Mouse (Mus musculus) hindbrain, embryonic 12.5 days (tissue): ENCODE results near the gene Gm20388. TPM values are rescaled to one million over a fixed set of nuclear protein-coding genes. Genes with fewer than 3 reads are reported as not detected.

Experiments used
- ATAC-seq: fragments of 200-750 bp; cut with Nextera tagmentation; 2 replicates; pipeline ENCODE4 v1.8.0; 2017; ENCODE audit warnings: moderate TSS enrichment; ENCODE audit not compliant: low FRiP score
- H3K27ac ChIP-seq: fragments of 300-500 bp; sonication (generic); 2 replicates; pipeline ENCODE4 v1.5.1; 2016; ENCODE audit warnings: mild to moderate bottlenecking
- H3K27me3 ChIP-seq: fragments of 300-500 bp; sonication (generic); 2 replicates; pipeline ENCODE4 v1.6.1; 2016; ENCODE audit warnings: mild to moderate bottlenecking
- H3K36me3 ChIP-seq: fragments of 300-500 bp; sonication (generic); 2 replicates; pipeline ENCODE4 v1.6.1; 2016; ENCODE audit warnings: mild to moderate bottlenecking
- H3K4me1 ChIP-seq: fragments of 300-500 bp; sonication (generic); 2 replicates; pipeline ENCODE4 v1.6.1; 2016
- H3K4me2 ChIP-seq: fragments of 300-500 bp; sonication (generic); replicated peaks from 2 replicates; pipeline ENCODE4 v1.6.1; 2016; ENCODE audit warnings: mild to moderate bottlenecking
- H3K4me3 ChIP-seq: fragments of 300-500 bp; sonication (generic); 2 replicates; pipeline ENCODE4 v1.5.1; 2016; ENCODE audit warnings: mild to moderate bottlenecking
- H3K9ac ChIP-seq: fragments of 300-500 bp; sonication (generic); 2 replicates; pipeline ENCODE4 v1.6.1; 2016; ENCODE audit warnings: mild to moderate bottlenecking, moderate library complexity
- H3K9me3 ChIP-seq: fragments of 300-500 bp; sonication (generic); replicated peaks from 2 replicates; pipeline ENCODE4 v1.6.1; 2016; ENCODE audit warnings: mild to moderate bottlenecking
- WGBS: fragments of 180-500 bp; shearing (Covaris S2); methylation state at CpG from one replicate; pipeline ENCODE4 v1.1.7; 2016; 5-methylcytosine and 5-hydroxymethylcytosine counted together
- polyA plus RNA-seq: library from polyadenylated mRNA; unstranded; fragments of >200 nt; fragmentation: Nextera tagmentation; extraction: Ambion mirVana; gene quantifications from 2 replicates; pipeline ENCODE4 v1.2.1, GENCODE M21; 2016

The Gm20388 gene
- polyA plus RNA-seq, 1 experiment from 2014 or later: not detected

DNA sequence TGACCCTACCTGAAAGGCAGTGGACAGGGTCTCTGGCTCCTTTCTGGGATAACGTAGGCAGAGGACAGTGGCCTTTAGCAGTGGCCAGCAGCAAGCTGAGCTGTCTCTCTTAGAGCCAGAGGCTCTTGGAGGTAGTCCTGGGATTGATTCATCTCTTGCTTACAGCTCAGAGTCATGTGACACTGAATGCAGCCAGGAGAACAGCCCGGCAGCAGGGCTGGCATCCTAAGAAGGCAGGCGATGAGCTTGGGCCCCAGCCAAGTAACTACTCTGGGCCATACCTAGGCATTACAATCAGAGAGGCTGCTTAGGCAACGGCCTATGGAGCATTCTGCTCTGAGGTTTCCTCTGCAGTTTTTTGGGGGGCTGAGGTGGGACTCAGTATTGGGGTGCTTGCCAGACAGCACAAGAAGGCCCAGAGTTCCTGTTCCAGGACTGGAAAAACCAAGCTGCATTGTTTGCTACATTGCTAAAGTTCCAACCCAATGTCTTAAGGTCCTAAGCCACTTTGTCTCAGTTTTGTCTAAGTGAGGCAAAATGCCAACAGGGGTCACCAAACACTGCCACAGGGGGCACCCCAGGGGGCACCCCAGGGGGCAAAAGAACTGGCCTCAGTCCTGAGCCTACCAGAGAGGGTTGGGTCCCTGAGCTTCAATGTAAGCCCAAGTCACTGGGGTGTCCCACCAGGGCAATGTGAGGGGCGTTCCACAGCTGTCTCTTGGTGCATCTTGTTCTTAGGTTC is 2437.3 kb downstream of the Gm20388 start:
- Histone ChIP-seq H3K27me3 (peaks cover 51% of the 10 kb centered on the region), H3K9me3 (no peaks in the 10 kb centered on the region), H3K4me2 (no peak overlapping the region), H3K27ac (no peak overlapping the region), H3K4me3 (no peak overlapping the region), H3K36me3 (no peaks in the 10 kb centered on the region), H3K9ac (no peak overlapping the region), H3K4me1 (peaks cover 38% of the 10 kb centered on the region)
- ATAC-seq: no peak
- WGBS: 71% methylated on average over 5 of the region's 5 CpGs

DNA sequence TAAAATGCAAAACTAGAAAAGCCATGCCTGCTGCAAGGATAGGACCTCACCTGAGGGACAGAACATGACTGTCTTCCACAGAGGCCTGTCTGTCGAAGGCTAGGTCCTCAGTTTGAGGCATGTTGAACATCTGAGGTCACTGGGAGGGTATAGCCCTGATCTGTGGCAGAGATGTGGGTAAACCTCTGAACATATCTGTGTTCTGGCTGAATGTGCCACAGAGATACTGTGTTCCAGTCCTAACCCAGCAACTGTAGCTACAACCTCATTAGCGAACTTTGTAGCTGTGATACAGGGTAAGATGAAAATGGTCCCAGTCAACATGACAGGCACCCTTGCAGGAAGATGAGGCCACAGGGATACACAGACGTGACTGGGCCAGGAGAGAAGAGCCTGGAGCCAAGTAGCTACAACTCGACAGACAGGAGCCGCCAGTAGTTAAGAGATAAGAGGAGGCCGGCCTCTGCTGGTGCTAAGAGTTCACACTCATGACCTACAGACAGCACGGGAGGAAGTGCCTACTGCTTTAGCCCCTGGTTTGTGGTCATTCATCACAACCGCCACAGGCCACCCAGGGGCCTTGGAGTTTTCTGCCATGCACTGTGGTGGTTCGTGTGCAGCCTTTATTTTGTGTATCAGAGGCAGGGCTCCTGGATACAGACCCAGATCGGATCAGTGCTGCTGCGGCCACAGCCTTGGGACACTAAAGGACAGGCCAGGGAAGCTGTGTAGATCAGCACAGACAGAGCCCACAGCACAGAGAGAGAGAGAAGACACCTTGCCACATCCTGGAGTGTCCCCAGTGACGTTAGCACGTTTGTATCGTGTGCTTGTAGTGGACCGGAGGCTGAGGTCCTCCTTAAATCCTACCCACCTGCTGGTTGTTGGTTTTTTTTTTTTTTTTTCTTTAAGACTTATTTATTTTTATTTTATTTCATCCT is 2439.0 kb downstream of the Gm20388 start:
- H3K27ac ChIP-seq: no peak overlapping the region
- H3K4me3 ChIP-seq: no peak overlapping the region
- no peak overlapping the region for H3K4me2 ChIP-seq
- peaks cover 36% of the 10 kb centered on the region for H3K27me3 ChIP-seq
- ATAC-seq: no peak
- no peaks in the 10 kb centered on the region for H3K36me3 ChIP-seq
- no peaks in the 10 kb centered on the region for H3K9me3 ChIP-seq
- H3K9ac ChIP-seq: no peak overlapping the region
- H3K4me1 ChIP-seq: peaks cover 21% of the 10 kb centered on the region
- WGBS: 42% methylated on average over 15 of the region's 15 CpGs

DNA sequence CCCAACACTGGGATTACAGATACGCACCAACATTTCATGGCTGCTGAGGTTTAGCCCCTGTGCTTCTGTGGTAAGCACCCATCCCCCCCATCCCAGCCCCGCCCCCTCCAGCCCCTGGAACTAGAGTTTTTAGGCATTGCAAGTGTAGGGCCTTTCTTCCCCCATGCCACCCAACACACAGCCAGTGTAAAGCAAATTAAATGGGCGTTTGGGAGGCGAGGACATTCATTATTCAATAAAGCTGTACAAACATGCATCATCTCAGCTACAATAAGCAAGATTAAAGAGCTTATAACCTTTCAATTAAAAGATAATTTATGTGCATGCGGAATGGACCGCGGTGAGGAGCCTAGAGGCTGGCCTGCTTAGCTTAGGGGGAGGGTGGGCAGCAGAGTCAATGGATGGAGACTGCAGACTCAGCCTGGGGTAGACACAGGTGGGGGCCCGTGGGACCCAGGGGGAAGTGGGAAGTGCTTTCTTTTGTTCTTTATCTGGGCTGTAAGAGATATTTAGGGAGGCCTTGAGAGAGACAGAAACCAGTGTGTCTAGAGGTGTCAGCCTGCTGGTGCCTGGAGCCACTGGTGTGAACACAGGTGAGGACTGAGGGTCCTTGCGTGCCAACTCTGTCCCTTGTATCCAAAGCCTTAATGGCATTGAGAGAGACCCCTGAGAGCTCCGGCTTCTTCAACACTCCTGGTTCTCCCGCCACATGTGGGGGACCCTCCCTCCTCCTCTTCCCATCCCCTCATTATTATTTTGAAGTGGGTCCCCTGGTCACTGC is 2439.9 kb downstream of the Gm20388 start:
- Histone ChIP-seq H3K4me2 (no peak overlapping the region), H3K36me3 (no peaks in the 10 kb centered on the region), H3K9ac (no peak overlapping the region), H3K27me3 (peaks cover 28% of the 10 kb centered on the region), H3K27ac (no peak overlapping the region), H3K4me1 (peaks cover 15% of the 10 kb centered on the region), H3K4me3 (no peak overlapping the region), H3K9me3 (no peaks in the 10 kb centered on the region)
- WGBS: 34% methylated on average over 11 of the region's 11 CpGs
- ATAC-seq: peak; percentile 64

DNA sequence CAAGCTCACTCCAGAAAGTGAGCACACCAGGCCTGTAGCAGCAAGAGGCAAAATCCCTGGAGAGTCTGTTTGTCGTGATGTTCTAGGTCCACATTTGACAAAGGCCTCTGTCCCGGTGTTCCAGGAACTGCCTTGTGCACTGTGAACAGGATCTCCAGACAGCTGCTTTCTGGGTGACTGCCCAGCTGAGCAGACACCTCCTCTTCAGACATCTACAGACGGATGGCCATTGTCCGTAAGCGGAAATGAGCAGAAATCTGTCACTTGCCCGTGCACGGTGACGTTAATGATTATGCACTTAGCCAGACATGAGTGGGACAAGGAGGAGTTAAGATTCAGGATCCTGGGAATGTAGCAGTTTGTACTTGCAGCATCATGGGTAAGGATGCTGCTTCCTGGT is 2443.5 kb downstream of the Gm20388 start:
- Histone ChIP-seq H3K9ac (no peak overlapping the region), H3K4me3 (no peak overlapping the region), H3K27ac (no peak overlapping the region), H3K9me3 (no peaks in the 10 kb centered on the region), H3K27me3 (peaks cover 27% of the 10 kb centered on the region), H3K36me3 (no peaks in the 10 kb centered on the region), H3K4me2 (no peak overlapping the region), H3K4me1 (peaks cover 15% of the 10 kb centered on the region)
- no peak for ATAC-seq
- 84% methylated on average over 8 of the region's 8 CpGs for WGBS

DNA sequence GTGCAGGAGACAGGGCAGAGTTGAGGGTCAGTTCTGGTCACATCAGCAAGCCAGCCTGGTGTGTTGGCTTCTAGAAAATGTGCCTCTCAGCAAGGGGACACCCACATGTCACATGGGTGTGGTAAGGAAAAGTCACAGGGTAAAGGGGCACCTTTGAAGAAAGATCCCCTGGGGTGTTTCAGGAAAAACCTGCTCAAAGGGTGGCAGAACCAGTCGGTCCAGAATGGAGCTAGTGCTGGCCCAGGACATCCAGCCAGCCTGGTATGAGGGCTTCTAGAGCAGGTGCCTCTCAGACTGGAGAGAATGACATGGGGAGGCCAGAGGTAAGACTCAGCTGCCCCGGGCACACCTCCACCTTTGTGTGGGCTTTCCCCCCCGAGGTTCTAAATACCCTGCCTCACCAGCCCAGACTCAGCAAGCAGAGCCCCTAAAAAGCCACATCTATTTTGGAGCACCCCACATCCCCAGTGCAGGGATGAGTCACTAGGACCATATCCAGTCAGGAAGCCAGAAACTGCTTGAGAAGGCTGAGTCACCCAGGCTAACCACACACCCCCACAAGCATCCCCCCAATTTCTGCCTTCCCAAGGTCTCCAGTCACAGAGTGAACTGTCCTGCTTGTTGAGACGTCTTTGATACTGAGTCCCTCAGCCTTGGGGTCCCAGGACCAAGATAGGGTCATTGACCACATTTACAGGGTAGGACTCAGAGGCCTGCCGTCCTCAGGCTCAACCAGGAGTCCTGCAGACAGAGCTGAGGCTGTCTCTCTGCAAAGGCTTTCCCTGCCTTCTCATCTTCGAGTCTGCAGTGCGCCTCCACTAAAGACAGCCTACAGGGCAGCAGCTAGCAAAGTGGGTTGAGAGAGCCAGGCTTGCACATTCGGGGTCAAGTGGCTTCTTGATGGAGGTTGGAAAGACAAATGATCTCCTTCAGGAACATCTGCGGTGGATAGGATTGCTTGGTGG is 2445.3 kb downstream of the Gm20388 start:
- H3K36me3 ChIP-seq: no peaks in the 10 kb centered on the region
- H3K9me3 ChIP-seq: no peaks in the 10 kb centered on the region
- no peak overlapping the region for H3K27ac ChIP-seq
- no peak overlapping the region for H3K4me2 ChIP-seq
- H3K4me1 ChIP-seq: peaks cover 2% of the 10 kb centered on the region
- no peak for ATAC-seq
- no peak overlapping the region for H3K9ac ChIP-seq
- peaks cover 20% of the 10 kb centered on the region for H3K27me3 ChIP-seq
- 73% methylated on average over 9 of the region's 9 CpGs for WGBS
- no peak overlapping the region for H3K4me3 ChIP-seq

DNA sequence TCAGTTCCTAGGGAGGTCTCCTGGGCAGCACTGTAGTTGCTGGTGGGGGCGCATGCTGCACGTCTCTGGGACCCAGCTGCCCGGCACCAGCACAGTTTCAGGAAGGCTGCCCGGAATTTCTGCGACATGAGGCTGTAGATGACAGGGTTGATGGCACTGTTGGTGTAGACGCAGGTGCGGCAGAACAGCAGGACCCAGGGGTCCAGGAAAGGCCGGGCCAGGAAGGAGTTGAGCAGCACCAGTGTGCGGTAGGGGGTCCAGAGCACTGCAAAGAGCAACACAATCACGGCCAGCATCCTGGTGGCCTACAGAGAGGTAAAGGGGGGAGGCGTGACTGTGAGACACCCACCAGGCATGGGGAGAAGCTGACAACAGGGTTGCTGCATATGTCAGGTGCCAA is 2446.6 kb downstream of the Gm20388 start:
- Histone ChIP-seq H3K9me3 (no peaks in the 10 kb centered on the region), H3K4me1 (no peaks in the 10 kb centered on the region), H3K27ac (no peak overlapping the region), H3K36me3 (no peaks in the 10 kb centered on the region), H3K4me3 (no peak overlapping the region), H3K27me3 (peaks cover 27% of the 10 kb centered on the region), H3K4me2 (no peak overlapping the region), H3K9ac (no peak overlapping the region)
- WGBS: 46% methylated on average over 11 of the region's 11 CpGs
- no peak for ATAC-seq

DNA sequence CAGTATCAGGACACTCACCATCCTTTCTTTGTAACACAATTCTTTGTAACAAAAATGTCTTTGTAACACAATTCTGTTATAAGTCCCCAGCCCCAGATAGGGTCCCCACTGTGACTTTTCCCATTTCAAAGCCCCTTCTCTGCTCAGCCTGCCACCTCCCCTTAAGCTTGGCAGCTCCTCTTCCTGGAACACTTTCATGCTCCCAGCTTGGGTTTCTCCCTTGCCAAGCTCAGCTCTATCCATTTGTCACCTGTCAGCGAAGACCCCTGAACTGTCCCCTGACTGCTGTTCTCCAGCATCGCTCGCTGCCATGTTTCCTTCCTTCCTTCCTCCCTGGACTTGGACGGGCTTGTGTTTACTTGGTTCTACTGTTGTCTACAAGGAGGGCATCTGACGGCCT is 2447.0 kb downstream of the Gm20388 start:
- ATAC-seq: no peak
- no peaks in the 10 kb centered on the region for H3K9me3 ChIP-seq
- no peak overlapping the region for H3K4me2 ChIP-seq
- no peaks in the 10 kb centered on the region for H3K4me1 ChIP-seq
- H3K27me3 ChIP-seq: peaks cover 27% of the 10 kb centered on the region
- H3K27ac ChIP-seq: no peak overlapping the region
- no peak overlapping the region for H3K4me3 ChIP-seq
- WGBS: 83% methylated on average over 5 of the region's 5 CpGs
- H3K9ac ChIP-seq: no peak overlapping the region
- no peaks in the 10 kb centered on the region for H3K36me3 ChIP-seq

DNA sequence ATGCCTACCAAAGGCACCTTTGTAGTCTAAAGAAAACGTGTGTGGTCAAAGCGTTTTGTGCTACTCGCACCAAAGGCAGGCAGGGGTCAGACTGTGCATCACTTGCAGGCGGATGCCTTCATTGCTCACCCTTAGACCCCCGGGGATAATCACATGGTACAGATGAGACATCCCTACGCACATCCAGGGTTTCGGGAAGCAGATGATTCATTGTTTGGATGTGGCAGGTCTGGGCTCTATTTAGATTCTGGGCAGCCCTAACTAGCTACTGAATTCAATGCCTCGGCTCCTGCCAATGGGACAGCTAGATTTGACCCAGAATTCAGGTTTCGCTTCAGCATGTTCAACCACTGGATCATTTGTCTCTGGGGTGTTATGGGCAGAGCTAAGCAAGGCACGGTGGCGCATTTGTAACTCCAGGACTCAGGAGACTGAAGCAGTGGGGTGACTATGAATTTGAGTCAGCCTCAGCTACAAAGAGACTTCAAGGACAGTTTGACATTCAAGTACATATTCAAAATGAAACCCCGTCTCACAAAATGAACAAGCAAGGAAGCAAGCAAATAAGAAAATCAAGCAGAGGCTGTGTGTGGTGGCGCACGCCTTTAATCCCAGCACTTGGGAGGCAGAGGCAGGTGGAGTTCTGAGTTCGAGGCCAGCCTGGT is 2448.6 kb downstream of the Gm20388 start:
- Histone ChIP-seq H3K36me3 (no peaks in the 10 kb centered on the region), H3K4me3 (no peak overlapping the region), H3K9ac (no peak overlapping the region), H3K4me1 (no peaks in the 10 kb centered on the region), H3K27me3 (peaks cover 39% of the 10 kb centered on the region), H3K27ac (no peak overlapping the region), H3K9me3 (no peaks in the 10 kb centered on the region), H3K4me2 (no peak overlapping the region)
- WGBS: 78% methylated on average over 15 of the region's 15 CpGs
- no peak for ATAC-seq

DNA sequence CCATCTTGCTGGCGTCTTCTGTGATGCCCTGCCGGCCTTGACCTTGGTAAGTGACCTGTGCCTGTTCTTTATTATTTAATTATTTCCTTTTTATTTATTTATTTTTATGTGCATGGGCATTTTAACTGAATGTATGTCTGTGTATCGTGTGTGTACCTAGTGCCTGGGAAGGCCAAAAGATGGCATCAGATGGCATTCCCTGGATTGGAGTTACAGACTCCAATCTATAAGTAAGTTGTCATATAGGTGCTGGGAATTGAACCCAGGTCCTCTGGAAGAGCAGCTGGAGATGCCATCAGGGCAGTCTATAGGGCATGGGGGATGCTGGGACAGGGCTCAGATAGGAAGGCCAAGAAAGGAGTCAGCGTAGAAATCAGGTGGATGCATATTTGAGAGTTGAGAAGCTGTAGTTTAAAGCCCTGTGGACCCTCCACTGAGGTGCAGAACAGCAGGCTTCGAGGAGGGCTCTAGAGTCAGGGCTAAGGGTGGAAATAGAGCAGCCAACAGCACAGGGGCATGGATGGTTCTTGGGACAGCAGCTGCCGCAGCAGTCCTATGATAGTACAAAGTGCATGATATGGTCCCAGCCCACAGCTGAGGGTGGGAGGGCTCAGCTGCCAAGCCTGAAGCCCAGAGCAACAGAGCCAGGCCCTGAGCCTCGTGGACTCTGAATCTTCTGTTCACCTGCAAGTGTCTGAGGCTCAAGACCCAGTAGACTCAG is 2450.2 kb downstream of the Gm20388 start, which contains the start of gene Trhr2:
TSS of gene Trhr2 (minus strand) at position 51 of the 721 bp plus-strand sequence.
- H3K4me2 ChIP-seq: no peak within 1 kb of the TSS
- no peak for ATAC-seq
- H3K36me3 ChIP-seq: no peaks in the 10 kb centered on the region
- H3K9me3 ChIP-seq: no peaks in the 10 kb centered on the region
- WGBS: 77% methylated on average over 7 of the region's 7 CpGs
- H3K27me3 ChIP-seq: peaks cover 43% of the 10 kb centered on the region
- H3K9ac ChIP-seq: no peak within 1 kb of the TSS
- H3K4me3 ChIP-seq: no peak within 1 kb of the TSS
- no peaks in the 10 kb centered on the region for H3K4me1 ChIP-seq
- H3K27ac ChIP-seq: no peak within 1 kb of the TSS

DNA sequence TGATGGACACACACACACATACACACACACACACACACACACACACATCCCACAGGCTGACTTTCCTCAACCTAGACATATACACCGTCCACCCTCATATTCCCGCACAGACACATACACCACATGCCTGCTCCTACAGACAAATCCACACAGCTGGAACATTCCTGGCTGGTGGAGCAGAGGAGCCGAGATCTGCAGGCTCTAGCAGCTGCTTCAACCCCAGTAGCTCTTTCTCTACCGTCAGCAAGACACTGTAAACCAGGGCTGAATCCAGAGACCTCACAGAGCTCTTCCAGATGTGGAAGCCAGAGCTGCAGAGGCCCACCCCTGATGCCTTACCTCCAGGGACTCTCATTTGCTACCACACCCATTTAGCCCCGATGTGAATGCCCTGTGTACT is 2451.6 kb downstream of the Gm20388 start:
- no peak for ATAC-seq
- Histone ChIP-seq H3K4me1 (no peaks in the 10 kb centered on the region), H3K36me3 (no peaks in the 10 kb centered on the region), H3K27ac (no peak overlapping the region), H3K9ac (no peak overlapping the region), H3K4me3 (no peak overlapping the region), H3K4me2 (no peak overlapping the region; the same call in 1 of the 2 replicates), H3K9me3 (no peaks in the 10 kb centered on the region), H3K27me3 (peaks cover 30% of the 10 kb centered on the region)
- 47% methylated on average over 5 of the region's 5 CpGs for WGBS
